Mouse (Mus musculus): Measurements from ENCODE around the gene Olfr543. TPM values are rescaled to one million over a fixed set of nuclear protein-coding genes. Genes with fewer than 3 reads are reported as not detected.

The Olfr543 gene
- 0.36 and 0.56 TPM in 2 replicates for polyA plus RNA-seq (2015; fragmentation: Nextera tagmentation; extraction: Ambion mirVana)

GRCm38 (mm10) chr7:102481579-102481978, at the start of gene Olfr543:
TSS of gene Olfr543 (minus strand) at chr7:102481679.
- H3K4me3 ChIP-seq (replicated peaks), result no peak within 1 kb of the TSS
- no peaks in the 10 kb centered on the region for H3K4me1 ChIP-seq
- WGBS, result 95% methylated on average over 4 of the region's 4 CpGs
- H3K27me3 ChIP-seq (replicated peaks), result no peaks in the 10 kb centered on the region
- no peak for ATAC-seq (ENCODE audit: low FRiP score)
- H3K36me3 ChIP-seq, result no peaks in the 10 kb centered on the region
- no peak within 1 kb of the TSS for H3K9ac ChIP-seq (replicated peaks)
- H3K9me3 ChIP-seq (replicated peaks), result no peaks in the 10 kb centered on the region
- H3K4me2 ChIP-seq, result no peak within 1 kb of the TSS
- H3K27ac ChIP-seq (replicated peaks), result no peak within 1 kb of the TSS

- no peak overlapping the region for H3K9ac ChIP-seq (replicated peaks)
- 84% methylated on average over 1 of the region's 1 CpGs for WGBS
- H3K4me3 ChIP-seq (replicated peaks), result no peak overlapping the region
- H3K27me3 ChIP-seq (replicated peaks), result no peaks in the 10 kb centered on the region
- no peak for ATAC-seq (ENCODE audit: low FRiP score)
- no peak overlapping the region for H3K4me2 ChIP-seq
- no peak overlapping the region for H3K27ac ChIP-seq (replicated peaks)
- no peaks in the 10 kb centered on the region for H3K36me3 ChIP-seq
- no peaks in the 10 kb centered on the region for H3K4me1 ChIP-seq
- H3K9me3 ChIP-seq (replicated peaks), result no peaks in the 10 kb centered on the region
Measured at GRCm38 (mm10) chr7:102529052-102529451, 47.6 kb upstream of the Olfr543 start.

GRCm38 (mm10) chr7:102517051-102517335, 35.5 kb upstream of the Olfr543 start:
- Histone ChIP-seq H3K27ac (replicated peaks) (no peak overlapping the region), H3K9ac (replicated peaks) (no peak overlapping the region), H3K4me3 (replicated peaks) (no peak overlapping the region), H3K27me3 (replicated peaks) (peaks cover 11% of the 10 kb centered on the region), H3K9me3 (replicated peaks) (no peaks in the 10 kb centered on the region), H3K4me1 (peaks cover 19% of the 10 kb centered on the region), H3K36me3 (no peaks in the 10 kb centered on the region), H3K4me2 (no peak overlapping the region)
- WGBS, result 57% methylated on average over 2 of the region's 2 CpGs
- ATAC-seq (ENCODE audit: low FRiP score), result no peak

- H3K27ac ChIP-seq (replicated peaks), result no peak overlapping the region
- no peak for ATAC-seq (ENCODE audit: low FRiP score)
Measured at GRCm38 (mm10) chr7:102516261-102517050, 35.0 kb upstream of the Olfr543 start.

GRCm38 (mm10) chr7:102514144-102514543, 32.7 kb upstream of the Olfr543 start:
- Histone ChIP-seq H3K4me1 (peaks cover 19% of the 10 kb centered on the region), H3K4me3 (replicated peaks) (no peak overlapping the region), H3K27me3 (replicated peaks) (peaks cover 11% of the 10 kb centered on the region), H3K9me3 (replicated peaks) (no peaks in the 10 kb centered on the region), H3K9ac (replicated peaks) (no peak overlapping the region), H3K27ac (replicated peaks) (no peak overlapping the region), H3K4me2 (no peak overlapping the region), H3K36me3 (no peaks in the 10 kb centered on the region)
- no peak for ATAC-seq (ENCODE audit: low FRiP score)
- 79% methylated on average over 4 of the region's 4 CpGs for WGBS

More at GRCm38 (mm10) chr7:102516261-102517050, 35.0 kb upstream of the Olfr543 start:
- no peak overlapping the region for H3K9ac ChIP-seq (replicated peaks)
- peaks cover 11% of the 10 kb centered on the region for H3K27me3 ChIP-seq (replicated peaks)
- no peak overlapping the region for H3K4me2 ChIP-seq
- no peaks in the 10 kb centered on the region for H3K36me3 ChIP-seq
- H3K9me3 ChIP-seq (replicated peaks), result no peaks in the 10 kb centered on the region
- peaks cover 19% of the 10 kb centered on the region for H3K4me1 ChIP-seq
- H3K4me3 ChIP-seq (replicated peaks), result no peak overlapping the region
- WGBS, result 68% methylated on average over 10 of the region's 10 CpGs

- Histone ChIP-seq H3K36me3 (no peaks in the 10 kb centered on the region), H3K4me3 (replicated peaks) (peak overlapping the region; percentile 60), H3K4me1 (peaks cover 19% of the 10 kb centered on the region), H3K9ac (replicated peaks) (peak overlapping the region; percentile 81), H3K27me3 (replicated peaks) (peaks cover 11% of the 10 kb centered on the region), H3K9me3 (replicated peaks) (no peaks in the 10 kb centered on the region), H3K4me2 (peak overlapping the region; percentile 93), H3K27ac (replicated peaks) (peak overlapping the region; percentile 46; the same call in 1 of the 2 replicates)
- peak; percentile 97 for ATAC-seq (ENCODE audit: low FRiP score)
- WGBS, result under 1% methylated on average over 54 of the region's 54 CpGs
Measured at GRCm38 (mm10) chr7:102512814-102513435, 31.4 kb upstream of the Olfr543 start.

- no peak overlapping the region for H3K9ac ChIP-seq (replicated peaks)
- H3K27ac ChIP-seq (replicated peaks), result no peak overlapping the region
- ATAC-seq (ENCODE audit: low FRiP score), result no peak
Measured at GRCm38 (mm10) chr7:102511927-102512326, 30.4 kb upstream of the Olfr543 start.

GRCm38 (mm10) chr7:102509726-102510125, 28.2 kb upstream of the Olfr543 start:
- 71% methylated on average over 7 of the region's 7 CpGs for WGBS
- Histone ChIP-seq H3K9ac (replicated peaks) (no peak overlapping the region), H3K4me3 (replicated peaks) (no peak overlapping the region), H3K4me1 (peaks cover 9% of the 10 kb centered on the region), H3K27ac (replicated peaks) (no peak overlapping the region), H3K4me2 (no peak overlapping the region), H3K36me3 (no peaks in the 10 kb centered on the region), H3K9me3 (replicated peaks) (no peaks in the 10 kb centered on the region), H3K27me3 (replicated peaks) (peaks cover 11% of the 10 kb centered on the region)
- no peak for ATAC-seq (ENCODE audit: low FRiP score)

More at GRCm38 (mm10) chr7:102511927-102512326, 30.4 kb upstream of the Olfr543 start:
- Histone ChIP-seq H3K4me3 (replicated peaks) (no peak overlapping the region), H3K4me2 (no peak overlapping the region), H3K27me3 (replicated peaks) (peaks cover 11% of the 10 kb centered on the region), H3K36me3 (no peaks in the 10 kb centered on the region), H3K9me3 (replicated peaks) (no peaks in the 10 kb centered on the region), H3K4me1 (peaks cover 17% of the 10 kb centered on the region)
- WGBS, result 94% methylated on average over 10 of the region's 10 CpGs

- Histone ChIP-seq H3K27ac (replicated peaks) (no peak overlapping the region), H3K9ac (replicated peaks) (no peak overlapping the region), H3K9me3 (replicated peaks) (no peaks in the 10 kb centered on the region), H3K4me1 (peaks cover 8% of the 10 kb centered on the region), H3K27me3 (replicated peaks) (peaks cover 2% of the 10 kb centered on the region; the same call in 1 of the 2 replicates), H3K36me3 (no peaks in the 10 kb centered on the region), H3K4me2 (no peak overlapping the region), H3K4me3 (replicated peaks) (no peak overlapping the region)
- 91% methylated on average over 6 of the region's 6 CpGs for WGBS
- ATAC-seq (ENCODE audit: low FRiP score), result no peak
Measured at GRCm38 (mm10) chr7:102508666-102509065, 27.2 kb upstream of the Olfr543 start.

GRCm38 (mm10) chr7:102508066-102508465, 26.6 kb upstream of the Olfr543 start:
- Histone ChIP-seq H3K4me2 (no peak overlapping the region), H3K27ac (replicated peaks) (no peak overlapping the region), H3K36me3 (no peaks in the 10 kb centered on the region), H3K9me3 (replicated peaks) (no peaks in the 10 kb centered on the region), H3K9ac (replicated peaks) (no peak overlapping the region), H3K4me1 (peaks cover 3% of the 10 kb centered on the region), H3K27me3 (replicated peaks) (no peaks in the 10 kb centered on the region), H3K4me3 (replicated peaks) (no peak overlapping the region)
- no peak for ATAC-seq (ENCODE audit: low FRiP score)
- WGBS, result 91% methylated on average over 9 of the region's 9 CpGs

GRCm38 (mm10) chr7:102506848-102507247, 25.4 kb upstream of the Olfr543 start:
- 45% methylated on average over 3 of the region's 3 CpGs for WGBS
- Histone ChIP-seq H3K4me2 (no peak overlapping the region), H3K27ac (replicated peaks) (no peak overlapping the region), H3K9me3 (replicated peaks) (no peaks in the 10 kb centered on the region), H3K4me1 (no peaks in the 10 kb centered on the region), H3K27me3 (replicated peaks) (no peaks in the 10 kb centered on the region), H3K4me3 (replicated peaks) (no peak overlapping the region), H3K9ac (replicated peaks) (no peak overlapping the region), H3K36me3 (no peaks in the 10 kb centered on the region)
- peak; percentile 84 for ATAC-seq (ENCODE audit: low FRiP score)

GRCm38 (mm10) chr7:102501986-102502385, 20.5 kb upstream of the Olfr543 start:
- no peak for ATAC-seq (ENCODE audit: low FRiP score)
- Histone ChIP-seq H3K9ac (replicated peaks) (no peak overlapping the region), H3K27ac (replicated peaks) (no peak overlapping the region), H3K4me1 (no peaks in the 10 kb centered on the region), H3K9me3 (replicated peaks) (no peaks in the 10 kb centered on the region), H3K4me2 (no peak overlapping the region), H3K27me3 (replicated peaks) (no peaks in the 10 kb centered on the region), H3K36me3 (no peaks in the 10 kb centered on the region), H3K4me3 (replicated peaks) (no peak overlapping the region)
- 79% methylated on average over 5 of the region's 5 CpGs for WGBS
